Mouse (Mus musculus) hindbrain, embryonic 15.5 days (tissue): ENCODE data around the gene Magix. TPM values are rescaled to one million over a fixed set of nuclear protein-coding genes. Genes with fewer than 3 reads are reported as not detected.

Source experiments
- ATAC-seq: fragments of 200-750 bp; cut with Nextera tagmentation; 2 replicates; pipeline ENCODE4 v1.8.0; 2017; ENCODE audit warnings: low read depth, moderate number of reproducible peaks, moderate TSS enrichment; ENCODE audit not compliant: low FRiP score
- H3K27ac ChIP-seq: fragments of 300-500 bp; sonication (generic); replicated peaks from 2 replicates; pipeline ENCODE4 v1.5.1; 2015; ENCODE audit warnings: mild to moderate bottlenecking, inconsistent platforms
- H3K27me3 ChIP-seq: fragments of 300-500 bp; sonication (generic); 2 replicates; pipeline ENCODE4 v1.6.1; 2015; ENCODE audit warnings: control low read depth, inconsistent platforms
- H3K36me3 ChIP-seq: fragments of 300-500 bp; sonication (generic); 2 replicates; pipeline ENCODE4 v1.6.1; 2015; ENCODE audit warnings: control low read depth, inconsistent platforms
- H3K4me1 ChIP-seq: fragments of 300-500 bp; sonication (generic); replicated peaks from 2 replicates; pipeline ENCODE4 v1.6.1; 2015; ENCODE audit warnings: control low read depth, inconsistent platforms
- H3K4me2 ChIP-seq: fragments of 300-500 bp; sonication (generic); 2 replicates; pipeline ENCODE4 v1.6.1; 2015; ENCODE audit warnings: moderate library complexity, mild to moderate bottlenecking, inconsistent platforms
- H3K4me3 ChIP-seq: fragments of 300-500 bp; sonication (generic); 2 replicates; pipeline ENCODE4 v1.5.1; 2015; ENCODE audit warnings: mild to moderate bottlenecking, inconsistent platforms
- H3K9ac ChIP-seq: fragments of 300-500 bp; sonication (generic); 2 replicates; pipeline ENCODE4 v1.6.1; 2015; ENCODE audit warnings: inconsistent platforms
- H3K9me3 ChIP-seq: fragments of 300-500 bp; sonication (generic); 2 replicates; pipeline ENCODE4 v1.6.1; 2016; ENCODE audit warnings: control low read depth, inconsistent platforms
- WGBS: fragments of 180-500 bp; shearing (Covaris S2); methylation state at CpG from one replicate; pipeline ENCODE4 v1.1.7; 2015; 5-methylcytosine and 5-hydroxymethylcytosine counted together
- polyA plus RNA-seq: library from polyadenylated mRNA; unstranded; fragments of >200 nt; fragmentation: Nextera tagmentation; extraction: Ambion mirVana; gene quantifications from 2 replicates; pipeline ENCODE4 v1.2.1, GENCODE M21; 2015

The Magix gene
- polyA plus RNA-seq, 1 experiment from 2014 or later = 0.08 TPM

DNA sequence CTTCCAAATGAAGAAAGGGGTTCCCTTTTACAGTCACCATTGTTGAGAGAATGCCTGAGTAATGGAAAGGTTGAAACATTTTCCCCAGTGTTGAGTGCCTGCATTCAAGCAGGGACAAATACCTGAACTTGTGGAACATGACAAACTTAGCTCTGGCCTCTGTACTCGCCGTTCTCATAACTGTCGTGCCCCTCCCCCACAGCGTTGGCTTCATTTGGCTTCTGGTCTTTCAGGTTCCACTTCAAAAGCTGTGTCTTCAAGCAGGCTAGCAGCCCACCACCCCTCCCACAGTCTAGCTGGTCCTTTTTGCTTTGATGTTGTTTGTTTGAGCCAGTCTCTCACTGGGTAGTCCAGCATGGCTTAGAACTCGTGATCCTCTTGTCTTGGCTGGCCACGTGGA is 8.3 kb downstream of the Magix start:
- no peak overlapping the region for H3K4me3 ChIP-seq
- no peak for ATAC-seq
- 56% methylated on average over 6 of the region's 6 CpGs for WGBS

DNA sequence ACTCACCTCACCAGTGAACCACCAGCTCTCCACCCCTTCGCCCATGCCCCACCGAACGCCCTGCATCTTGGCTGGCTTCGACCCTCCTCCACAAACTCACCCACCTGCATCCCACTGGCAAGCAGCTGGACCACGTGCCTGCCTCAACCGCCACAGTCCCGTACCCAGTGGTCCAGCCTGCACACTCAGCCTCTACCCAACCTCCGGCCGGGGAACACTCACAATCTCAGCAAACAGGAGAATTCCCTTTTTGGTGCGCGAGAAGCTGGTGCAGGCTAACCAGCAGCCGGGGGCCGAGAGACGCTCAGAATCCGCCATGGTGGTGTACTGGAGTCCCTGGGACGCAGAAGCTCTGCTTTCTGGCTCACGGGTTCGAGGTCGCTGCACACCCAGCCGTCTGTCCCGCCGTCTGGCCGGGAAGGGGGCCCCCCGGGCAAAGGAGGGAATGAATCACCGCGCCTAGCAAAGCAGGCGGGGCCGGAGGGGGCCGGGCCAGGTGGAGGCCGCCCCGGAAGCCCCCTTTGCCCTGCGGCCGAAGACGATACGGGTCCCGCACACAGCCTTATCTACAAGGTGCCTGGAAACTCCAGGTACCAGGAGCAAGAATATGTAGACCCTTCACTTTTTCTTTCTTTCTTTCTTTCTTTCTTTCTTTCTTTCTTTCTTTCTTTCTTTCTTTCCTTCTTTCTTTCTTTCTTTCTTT is 10.0 kb downstream of the Magix start, which contains the start of gene Plp2:
Plp2 (minus strand) TSS at position 470 of the 703 bp plus-strand sequence.
- ATAC-seq = peak; percentile 58
- no peaks in the 10 kb centered on the region for H3K9me3 ChIP-seq
- H3K27ac ChIP-seq = no peak within 1 kb of the TSS
- H3K4me1 ChIP-seq = no peaks in the 10 kb centered on the region
- 15% methylated on average over 31 of the region's 36 CpGs for WGBS
- no peaks in the 10 kb centered on the region for H3K36me3 ChIP-seq
- H3K27me3 ChIP-seq = no peaks in the 10 kb centered on the region
- H3K4me2 ChIP-seq = peak within 1 kb of the TSS; percentile 54
- peak within 1 kb of the TSS; percentile 35 for H3K4me3 ChIP-seq
- peak within 1 kb of the TSS; percentile 25; the same call in 1 of the 2 replicates for H3K9ac ChIP-seq

More for the DNA sequence above, 8.3 kb downstream of the Magix start:
- no peak overlapping the region for H3K9ac ChIP-seq
- no peaks in the 10 kb centered on the region for H3K9me3 ChIP-seq
- H3K36me3 ChIP-seq = no peaks in the 10 kb centered on the region
- H3K27me3 ChIP-seq = no peaks in the 10 kb centered on the region
- H3K4me2 ChIP-seq = no peak overlapping the region
- no peaks in the 10 kb centered on the region for H3K4me1 ChIP-seq
- no peak overlapping the region for H3K27ac ChIP-seq

DNA sequence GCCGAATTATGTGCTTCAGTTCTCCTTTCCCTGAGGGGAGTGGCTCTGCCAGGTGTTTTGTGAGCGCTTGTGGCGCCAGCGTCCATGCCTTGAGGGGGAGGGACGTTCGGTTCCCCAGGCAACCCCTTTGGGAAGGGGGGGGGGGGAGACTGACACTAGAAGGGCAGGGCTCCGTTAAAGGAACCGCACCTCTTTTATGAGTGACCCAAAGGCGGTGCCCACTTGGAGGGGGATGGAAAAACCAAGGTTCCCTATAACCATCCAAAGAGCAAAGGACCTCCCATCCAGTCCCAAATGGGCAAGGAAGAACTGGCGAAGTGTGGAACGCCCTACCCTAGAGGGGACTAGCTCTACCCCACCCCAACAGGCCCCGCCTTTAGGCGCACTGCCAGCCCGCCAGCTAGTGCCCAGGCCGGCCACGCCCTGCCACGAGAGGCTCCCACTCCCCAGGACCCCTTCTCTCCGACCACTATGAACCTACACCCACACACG is 10.6 kb downstream of the Magix start:
- WGBS = 18% methylated on average over 12 of the region's 19 CpGs
- H3K27ac ChIP-seq = no peak overlapping the region
- peak; percentile 42; the same call in 1 of the 2 replicates for ATAC-seq
- no peaks in the 10 kb centered on the region for H3K9me3 ChIP-seq
- peak overlapping the region; percentile 35 for H3K4me3 ChIP-seq
- H3K9ac ChIP-seq = peak overlapping the region; percentile 25; the same call in 1 of the 2 replicates
- H3K36me3 ChIP-seq = no peaks in the 10 kb centered on the region
- no peaks in the 10 kb centered on the region for H3K4me1 ChIP-seq
- H3K27me3 ChIP-seq = no peaks in the 10 kb centered on the region
- peak overlapping the region; percentile 54 for H3K4me2 ChIP-seq

DNA sequence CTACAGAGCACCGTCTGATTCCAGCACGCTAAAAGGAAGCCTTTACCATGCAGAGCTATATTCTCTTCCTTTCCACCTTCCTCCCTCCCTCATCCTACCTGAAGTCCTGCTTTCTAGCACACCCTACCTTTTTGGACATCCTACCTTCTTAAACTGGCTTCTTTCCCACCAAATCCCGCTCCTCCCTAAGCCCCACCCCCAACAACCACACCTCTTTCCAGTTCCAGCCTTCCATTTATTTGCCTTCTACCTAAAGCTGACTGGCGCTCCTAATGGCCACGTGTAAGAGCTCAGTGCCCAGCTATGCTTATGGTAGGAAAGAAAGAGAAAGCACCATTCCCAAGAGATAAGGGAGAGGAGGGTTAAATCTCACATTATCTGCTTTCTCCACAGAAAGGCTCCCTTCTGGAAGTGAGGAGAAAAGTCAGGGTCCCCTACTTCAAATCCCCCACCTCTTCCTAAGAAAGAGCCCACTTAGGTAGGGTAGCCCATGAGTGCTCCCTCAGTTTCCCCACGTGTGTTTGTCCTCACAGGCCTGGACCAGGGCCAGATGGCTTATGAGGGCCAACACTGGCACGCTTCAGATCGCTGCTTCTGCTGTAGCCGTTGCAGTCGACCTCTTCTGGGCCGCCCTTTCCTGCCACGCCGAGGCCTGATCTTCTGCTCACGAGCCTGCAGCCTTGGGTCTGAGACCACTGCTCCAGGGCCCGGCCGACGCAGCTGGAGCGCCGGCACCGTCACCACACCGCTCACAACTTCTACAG is 15.1 kb downstream of the Magix start:
- no peaks in the 10 kb centered on the region for H3K9me3 ChIP-seq

DNA sequence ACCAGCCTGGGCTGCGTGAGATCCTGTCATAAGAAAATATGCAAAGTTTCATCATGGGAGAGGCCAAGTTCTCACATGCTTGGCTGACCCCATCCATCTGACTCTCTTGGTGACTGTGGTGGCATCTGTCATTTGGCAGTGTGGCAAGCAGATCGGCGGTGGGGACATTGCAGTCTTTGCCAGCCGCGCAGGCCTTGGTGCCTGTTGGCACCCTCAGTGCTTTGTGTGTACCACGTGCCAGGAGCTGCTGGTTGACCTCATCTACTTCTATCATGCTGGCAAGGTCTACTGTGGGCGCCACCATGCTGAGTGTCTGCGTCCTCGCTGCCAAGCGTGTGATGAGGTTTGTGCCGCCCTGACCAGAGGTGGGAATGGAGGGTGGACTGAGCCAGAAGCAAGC is 16.3 kb downstream of the Magix start:
- peak; percentile 77 for ATAC-seq
- no peak overlapping the region for H3K27ac ChIP-seq

More for the DNA sequence above, 15.1 kb downstream of the Magix start:
- Histone ChIP-seq H3K27me3 (no peaks in the 10 kb centered on the region), H3K4me3 (no peak overlapping the region), H3K27ac (no peak overlapping the region), H3K36me3 (no peaks in the 10 kb centered on the region), H3K9ac (no peak overlapping the region), H3K4me1 (no peaks in the 10 kb centered on the region), H3K4me2 (no peak overlapping the region)
- 81% methylated on average over 21 of the region's 21 CpGs for WGBS
- ATAC-seq = no peak

DNA sequence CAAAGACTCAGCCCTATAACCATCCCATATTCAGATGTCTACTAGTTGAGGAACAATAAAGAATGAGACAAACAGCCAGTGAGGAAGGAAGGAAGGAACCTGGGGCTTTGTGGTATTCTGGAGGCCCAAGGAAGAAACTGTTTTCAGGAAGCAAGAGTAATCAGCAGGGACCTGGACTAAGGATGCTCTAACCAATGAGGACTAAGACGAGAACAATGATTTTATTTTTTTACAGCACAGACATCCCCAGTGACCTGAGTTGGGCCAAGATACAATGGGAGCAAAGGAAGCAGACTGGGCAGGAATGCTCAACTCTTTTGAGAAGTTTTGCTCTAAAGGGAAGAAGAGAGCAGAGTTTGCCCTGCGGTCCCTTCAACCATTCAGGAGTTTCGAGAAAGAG is 18.1 kb downstream of the Magix start:
- WGBS = 92% methylated on average over 3 of the region's 3 CpGs
- no peaks in the 10 kb centered on the region for H3K4me1 ChIP-seq
- no peaks in the 10 kb centered on the region for H3K9me3 ChIP-seq
- H3K36me3 ChIP-seq = no peaks in the 10 kb centered on the region
- no peak overlapping the region for H3K9ac ChIP-seq
- no peak overlapping the region for H3K4me2 ChIP-seq
- H3K4me3 ChIP-seq = no peak overlapping the region
- ATAC-seq = no peak
- no peak overlapping the region for H3K27ac ChIP-seq
- H3K27me3 ChIP-seq = no peaks in the 10 kb centered on the region

More for the DNA sequence above, 16.3 kb downstream of the Magix start:
- H3K9me3 ChIP-seq = no peaks in the 10 kb centered on the region
- H3K9ac ChIP-seq = no peak overlapping the region
- no peaks in the 10 kb centered on the region for H3K27me3 ChIP-seq
- no peak overlapping the region for H3K4me3 ChIP-seq
- H3K36me3 ChIP-seq = no peaks in the 10 kb centered on the region
- H3K4me1 ChIP-seq = no peaks in the 10 kb centered on the region
- 80% methylated on average over 11 of the region's 11 CpGs for WGBS
- H3K4me2 ChIP-seq = no peak overlapping the region

DNA sequence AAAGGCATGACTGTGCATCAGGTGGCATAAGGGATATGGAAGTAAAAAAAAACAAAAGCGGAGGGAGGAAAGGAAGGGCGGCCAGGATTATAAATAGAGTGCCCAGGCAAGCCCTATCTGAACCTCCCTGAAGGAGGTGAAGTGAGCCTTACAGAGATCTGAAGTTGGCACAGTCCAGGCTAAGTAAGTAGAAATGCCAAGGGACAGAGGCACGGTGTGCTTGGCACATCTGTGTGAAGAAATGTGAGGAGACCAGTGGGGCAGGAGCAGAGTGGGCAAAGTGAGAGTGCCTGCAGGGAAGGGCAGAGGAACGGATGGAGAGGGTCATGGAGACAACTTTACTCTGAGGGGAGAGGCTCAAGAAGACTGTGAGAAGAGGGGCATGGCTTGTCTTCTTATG is 20.0 kb downstream of the Magix start:
- Histone ChIP-seq H3K27me3 (no peaks in the 10 kb centered on the region), H3K4me2 (no peak overlapping the region), H3K27ac (no peak overlapping the region), H3K4me3 (no peak overlapping the region), H3K9ac (no peak overlapping the region), H3K9me3 (no peaks in the 10 kb centered on the region), H3K4me1 (no peaks in the 10 kb centered on the region), H3K36me3 (no peaks in the 10 kb centered on the region)
- 88% methylated on average over 4 of the region's 4 CpGs for WGBS
- no peak for ATAC-seq

DNA sequence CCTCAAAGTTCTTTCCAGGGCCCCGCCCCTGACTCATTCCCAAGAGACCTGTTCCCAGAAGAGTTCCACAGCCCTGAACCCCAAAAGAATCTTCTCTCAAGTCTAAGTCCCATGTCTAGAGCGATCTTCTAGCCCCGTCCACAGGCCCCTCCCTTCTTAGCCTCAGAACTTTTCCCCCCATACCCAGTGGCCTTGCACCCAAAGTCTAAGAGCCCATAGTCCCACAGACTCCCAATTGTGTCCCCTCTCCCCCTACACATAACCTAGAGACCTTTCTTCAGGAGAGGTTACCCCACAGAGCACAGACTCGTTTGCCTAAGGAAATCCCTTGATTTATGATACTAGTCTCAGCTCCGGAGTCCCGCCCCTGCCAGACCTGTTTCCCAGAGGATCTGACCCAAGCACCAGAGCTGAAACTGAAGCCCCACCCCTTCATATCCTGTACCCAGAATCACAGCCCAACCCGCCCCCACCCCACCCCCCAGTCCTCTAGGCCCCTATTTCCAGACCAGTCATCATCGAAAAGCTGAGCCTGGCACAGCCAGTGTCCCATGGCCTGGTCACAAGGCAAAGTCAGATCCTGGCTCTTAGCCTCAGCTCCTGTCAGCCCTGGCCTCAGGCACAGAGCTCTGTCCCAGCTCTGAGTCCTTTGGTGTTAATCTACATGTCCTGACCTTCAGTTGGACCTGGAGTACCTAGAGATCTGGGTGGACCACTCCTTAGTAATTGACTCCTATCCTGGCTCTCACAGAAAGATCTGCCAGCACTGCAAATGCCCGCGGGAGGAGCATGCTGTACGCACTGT is 22.1 kb downstream of the Magix start:
- Histone ChIP-seq H3K27me3 (no peaks in the 10 kb centered on the region), H3K9me3 (no peaks in the 10 kb centered on the region), H3K27ac (no peak overlapping the region), H3K4me2 (no peak overlapping the region), H3K9ac (no peak overlapping the region), H3K4me3 (no peak overlapping the region), H3K36me3 (no peaks in the 10 kb centered on the region), H3K4me1 (no peaks in the 10 kb centered on the region)
- WGBS = 47% methylated on average over 11 of the region's 11 CpGs
- 0 out of 2 replicates have a peak, but pooled peaks have one; percentile 19 for ATAC-seq

DNA sequence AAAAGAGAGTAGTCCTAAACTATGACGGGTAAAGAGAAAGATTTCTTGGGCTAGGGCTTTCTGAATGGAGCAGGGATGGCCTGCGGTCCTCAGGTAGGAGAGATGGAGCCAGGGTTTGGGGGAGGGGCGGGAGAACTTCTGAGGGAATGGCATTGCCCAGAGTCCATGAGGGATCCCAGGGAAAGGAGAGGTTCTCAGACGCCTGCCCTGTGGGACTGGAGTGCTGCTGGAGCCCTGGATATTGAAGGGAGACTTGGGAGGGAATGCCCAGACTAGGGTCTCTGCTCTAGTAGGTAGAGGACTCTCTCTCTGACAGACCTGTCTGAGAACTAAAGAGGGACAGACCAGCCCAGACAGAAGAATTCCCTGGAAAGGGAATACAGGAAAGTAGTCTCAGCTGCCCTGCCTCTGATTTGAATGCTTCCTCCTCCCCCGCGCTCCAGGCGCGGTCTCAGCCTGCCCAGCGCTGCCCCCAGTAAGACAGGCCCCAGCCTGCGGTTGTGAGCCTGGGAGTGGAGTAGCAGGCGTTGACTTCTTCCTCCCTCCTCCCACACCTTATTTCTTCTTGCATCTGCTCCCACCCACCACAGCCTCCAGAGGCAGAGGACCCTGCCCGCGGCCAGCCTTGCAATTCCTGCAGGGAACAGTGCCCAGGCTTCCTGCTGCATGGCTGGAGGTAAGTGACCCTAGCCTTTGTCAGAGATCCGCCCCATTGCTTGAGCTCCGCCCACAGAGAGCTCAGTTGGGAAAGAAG is 22.8 kb downstream of the Magix start:
- peak overlapping the region; percentile 1; the same call in 1 of the 2 replicates for H3K4me2 ChIP-seq
- ATAC-seq = peak; percentile 48; the same call in 1 of the 2 replicates
- no peaks in the 10 kb centered on the region for H3K4me1 ChIP-seq
- H3K27ac ChIP-seq = no peak overlapping the region
- no peaks in the 10 kb centered on the region for H3K27me3 ChIP-seq
- WGBS = 29% methylated on average over 15 of the region's 15 CpGs
- H3K9me3 ChIP-seq = no peaks in the 10 kb centered on the region
- no peaks in the 10 kb centered on the region for H3K36me3 ChIP-seq
- H3K9ac ChIP-seq = no peak overlapping the region
- H3K4me3 ChIP-seq = no peak overlapping the region

DNA sequence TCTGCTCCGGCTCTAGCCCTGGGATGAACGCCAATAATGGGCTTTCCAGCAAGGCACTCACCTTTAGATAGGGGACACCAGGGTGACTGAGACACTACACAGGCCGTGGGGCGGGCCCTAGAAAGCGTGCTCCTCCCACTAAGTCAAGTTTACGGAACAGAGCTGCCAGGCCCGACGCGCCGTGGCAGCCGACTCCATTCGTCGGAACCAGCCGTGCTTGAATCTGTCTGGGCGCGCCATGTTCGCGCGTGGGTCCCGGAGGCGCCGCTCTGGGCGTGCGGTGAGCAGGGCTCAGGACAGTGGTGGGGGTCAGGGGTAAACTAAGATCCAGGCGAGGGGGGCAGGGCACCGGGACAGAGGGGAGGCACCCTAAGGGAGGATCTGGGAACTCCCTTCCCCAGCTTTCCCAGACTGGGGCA is 23.8 kb downstream of the Magix start, which contains the start of gene Prickle3:
Prickle3 (plus strand) TSS at position 40 of the 419 bp plus-strand sequence.
- Histone ChIP-seq H3K4me2 (peak within 1 kb of the TSS; percentile 52), H3K4me1 (no peaks in the 10 kb centered on the region), H3K9ac (peak within 1 kb of the TSS; percentile 22; the same call in 1 of the 2 replicates), H3K27ac (no peak within 1 kb of the TSS), H3K27me3 (no peaks in the 10 kb centered on the region), H3K36me3 (no peaks in the 10 kb centered on the region), H3K9me3 (no peaks in the 10 kb centered on the region), H3K4me3 (peak within 1 kb of the TSS; percentile 30)
- 18% methylated on average over 26 of the region's 26 CpGs for WGBS
- ATAC-seq = peak; percentile 61; the same call in 1 of the 2 replicates
